Mouse (Mus musculus) MEL (cell line): Measurements from ENCODE around the gene Mrpl51. TPM values are rescaled to one million over a fixed set of nuclear protein-coding genes. Genes with fewer than 3 reads are reported as not detected.

Source experiments
- DNase-seq: peaks from one replicate; pipeline ENCODE4 v3.0.0; 2011; ENCODE audit warnings: low read depth, low spot score
- H3K27ac ChIP-seq: 2 replicates; pipeline ENCODE4 v1.5.1; 2012; ENCODE audit warnings: low read depth, mild to moderate bottlenecking, control low read depth, low read length, moderate library complexity; ENCODE audit not compliant: control insufficient read depth
- H3K27me3 ChIP-seq, 2 experiments: fragments of 150-350 bp in 1 of 2; sonication (generic) in 1 of 2; 2 replicates each; pipeline ENCODE4 v1.6.1; 2012; ENCODE audit warnings: low read length in 2 of 2, mild to moderate bottlenecking in 2 of 2, improper control_type of control experiment in 1 of 2, moderate library complexity in 1 of 2; ENCODE audit not compliant: insufficient read depth in 2 of 2, control insufficient read depth in 1 of 2
- H3K36me3 ChIP-seq, 2 experiments: 2 replicates each; pipeline ENCODE4 v1.6.1; 2012 to 2014; ENCODE audit warnings: low read length in 2 of 2, improper control_type of control experiment in 1 of 2, inconsistent platforms in 1 of 2, mild to moderate bottlenecking in 1 of 2; ENCODE audit not compliant: insufficient read depth in 2 of 2, control insufficient read depth in 1 of 2
- H3K4me1 ChIP-seq, 2 experiments: fragments of 150-350 bp in 1 of 2; sonication (generic) in 1 of 2; 2 replicates each; pipeline ENCODE4 v1.6.1; 2012; ENCODE audit warnings: low read length in 2 of 2, improper control_type of control experiment in 1 of 2, mild to moderate bottlenecking in 1 of 2; ENCODE audit not compliant: insufficient read depth in 2 of 2, control insufficient read depth in 1 of 2
- H3K4me3 ChIP-seq, 2 experiments: fragments of 150-350 bp in 1 of 2; sonication (generic) in 1 of 2; 2 replicates each; pipeline ENCODE4 v1.5.1; 2012; ENCODE audit warnings: low read depth in 2 of 2, low read length in 2 of 2, mild to moderate bottlenecking in 2 of 2, moderate library complexity in 2 of 2, control low read depth in 1 of 2, improper control_type of control experiment in 1 of 2; ENCODE audit not compliant: control insufficient read depth in 1 of 2, insufficient read depth in 1 of 2
- H3K79me2 ChIP-seq: 2 replicates; pipeline ENCODE4 v1.6.1; 2012; ENCODE audit warnings: mild to moderate bottlenecking, low read length, moderate library complexity; ENCODE audit not compliant: control insufficient read depth, poor library complexity, insufficient read depth
- H3K9ac ChIP-seq: 2 replicates; pipeline ENCODE4 v1.6.1; 2012; ENCODE audit warnings: low read depth, mild to moderate bottlenecking, control low read depth, low read length, moderate library complexity; ENCODE audit not compliant: control insufficient read depth, poor library complexity, severe bottlenecking
- H3K9me3 ChIP-seq: fragments of 150-350 bp; sonication (generic); replicated peaks from 2 replicates; pipeline ENCODE4 v1.6.1; 2012; ENCODE audit warnings: mild to moderate bottlenecking, low read length, improper control_type of control experiment, moderate library complexity; ENCODE audit not compliant: insufficient read depth
- CHD2 ChIP-seq: IDR thresholded peaks from 2 replicates; pipeline ENCODE4 v1.6.1; 2011; ENCODE audit warnings: low read length, improper control_type of control experiment
- ELF1 ChIP-seq: IDR thresholded peaks from 2 replicates; pipeline ENCODE4 v1.6.1; 2014; ENCODE audit warnings: low read depth, mild to moderate bottlenecking, inconsistent platforms, low read length, improper control_type of control experiment, moderate library complexity
- EP300 ChIP-seq, 2 experiments: IDR thresholded peaks; 2 replicates each; pipeline ENCODE4 v1.6.1; 2011; ENCODE audit warnings: improper control_type of control experiment in 2 of 2, low read length in 2 of 2, low read depth in 1 of 2, mild to moderate bottlenecking in 1 of 2
- ETS1 ChIP-seq: IDR thresholded peaks from 2 replicates; pipeline ENCODE4 v1.6.1; 2012; ENCODE audit warnings: low read depth, mild to moderate bottlenecking, inconsistent platforms, low read length, improper control_type of control experiment, moderate library complexity
- GABPA ChIP-seq: IDR thresholded peaks from 2 replicates; pipeline ENCODE4 v1.6.1; 2012; ENCODE audit warnings: low read depth, mild to moderate bottlenecking, inconsistent platforms, low read length, improper control_type of control experiment, moderate library complexity
- GATA1 ChIP-seq: IDR thresholded peaks from 2 replicates; pipeline ENCODE4 v1.6.1; 2011; ENCODE audit warnings: low read depth, low read length, improper control_type of control experiment
- HCFC1 ChIP-seq: IDR thresholded peaks from 2 replicates; pipeline ENCODE4 v1.6.1; 2012; ENCODE audit warnings: low read depth, mild to moderate bottlenecking, inconsistent platforms, low read length, improper control_type of control experiment, moderate library complexity
- KAT2A ChIP-seq: conservative IDR thresholded peaks from 2 replicates; pipeline ENCODE4 v1.6.1; 2012; ENCODE audit warnings: low read depth, low read length, improper control_type of control experiment, inconsistent platforms
- POLR2A ChIP-seq, 2 experiments: IDR thresholded peaks; 2 replicates each; pipeline ENCODE4 v1.6.1; 2011 to 2012; ENCODE audit warnings: low read length in 2 of 2, mild to moderate bottlenecking in 2 of 2, control low read depth in 1 of 2, improper control_type of control experiment in 1 of 2, low read depth in 1 of 2, moderate library complexity in 1 of 2; ENCODE audit not compliant: control insufficient read depth in 1 of 2, insufficient read depth in 1 of 2, poor library complexity in 1 of 2
- POLR2AphosphoS2 ChIP-seq: IDR thresholded peaks from 2 replicates; pipeline ENCODE4 v1.6.1; 2011; ENCODE audit warnings: low read length, improper control_type of control experiment
- RAD21 ChIP-seq: IDR thresholded peaks from 2 replicates; pipeline ENCODE4 v1.6.1; 2011; ENCODE audit warnings: mild to moderate bottlenecking, low read depth, low read length, improper control_type of control experiment
- RCOR1 ChIP-seq: IDR thresholded peaks from 2 replicates; pipeline ENCODE4 v1.6.1; 2012; ENCODE audit warnings: low read depth, mild to moderate bottlenecking, inconsistent platforms, low read length, improper control_type of control experiment
- TAL1 ChIP-seq: IDR thresholded peaks from 2 replicates; pipeline ENCODE4 v1.6.1; 2012; ENCODE audit warnings: mild to moderate bottlenecking, inconsistent platforms, low read length, moderate library complexity, mixed read lengths
- TBP ChIP-seq: IDR thresholded peaks from 2 replicates; pipeline ENCODE4 v1.8.0; 2011; ENCODE audit warnings: low read depth, low read length, improper control_type of control experiment
- TCF12 ChIP-seq: IDR thresholded peaks from 2 replicates; pipeline ENCODE4 v1.6.1; 2014; ENCODE audit warnings: low read depth, mild to moderate bottlenecking, inconsistent platforms, low read length, improper control_type of control experiment, moderate library complexity
- UBTF ChIP-seq: IDR thresholded peaks from 2 replicates; pipeline ENCODE4 v1.6.1; 2012; ENCODE audit warnings: low read depth, mild to moderate bottlenecking, inconsistent platforms, low read length, improper control_type of control experiment, moderate library complexity, borderline replicate concordance; ENCODE audit not compliant: insufficient read depth
- USF1 ChIP-seq: IDR thresholded peaks from 2 replicates; pipeline ENCODE4 v1.6.1; 2014; ENCODE audit warnings: low read depth, mild to moderate bottlenecking, inconsistent platforms, low read length, improper control_type of control experiment, moderate library complexity
- USF2 ChIP-seq, 2 experiments: IDR thresholded peaks; 2 replicates each; pipeline ENCODE4 v1.6.1; 2011 to 2012; ENCODE audit warnings: improper control_type of control experiment in 2 of 2, low read length in 2 of 2, borderline replicate concordance in 1 of 2, inconsistent platforms in 1 of 2, low read depth in 1 of 2, mild to moderate bottlenecking in 1 of 2; ENCODE audit not compliant: insufficient read depth in 1 of 2
- ZNF384 ChIP-seq: IDR thresholded peaks from 2 replicates; pipeline ENCODE4 v1.6.1; 2012; ENCODE audit warnings: low read depth, mild to moderate bottlenecking, inconsistent platforms, low read length, improper control_type of control experiment
- polyA plus RNA-seq, 2 experiments: library from polyadenylated mRNA; stranded (reverse) in 1 of 2; unstranded in 1 of 2; fragments of >175 nt in 1 of 2; fragments of >200 nt in 1 of 2; gene quantifications; 2 replicates each; pipeline versions ENCODE4 v1.2.1 to v1.2.4; 2012; ENCODE audit warnings: low replicate concordance in 2 of 2, low read depth in 1 of 2; ENCODE audit not compliant: insufficient read length in 2 of 2, insufficient read depth in 1 of 2, missing spikeins in 1 of 2
- total RNA-seq: library from RNA; depleted of rRNA; stranded (reverse); fragments of 300-350 nt; gene quantifications from 2 replicates; pipeline ENCODE4 v1.2.3, GENCODE M21; 2012

The Mrpl51 gene
- total and polyA plus RNA-seq, 3 experiments: 251 to 286 TPM; not detected in 1

- H3K4me3 ChIP-seq: peak overlapping the region; percentile 2 to 90; a peak in 3 of 4 replicates
- peak overlapping the region; percentile 99 for H3K9ac ChIP-seq
- H3K4me1 ChIP-seq: peaks cover 3 to 11% of the 10 kb centered on the region in 2 experiments; a peak in 3 of 4 replicates
- peak overlapping the region; percentile 100 for H3K27ac ChIP-seq
- H3K9me3 ChIP-seq: no peaks in the 10 kb centered on the region
- peak; percentile 71 for DNase-seq
- no peak for TF ChIP-seq RCOR1
- peak; percentile 85 for TF ChIP-seq USF1
- TF ChIP-seq RAD21: no peak
- 0 out of 2 replicates have a peak, but pooled peaks have one; percentile 12 for TF ChIP-seq ETS1
- peak; percentile 45; the same call in 1 of the 2 replicates for TF ChIP-seq GATA1
- TF ChIP-seq TBP: no peak; the same call in 1 of the 2 replicates
- peak; percentile 46; the same call in 1 of the 2 replicates for TF ChIP-seq HCFC1
- TF ChIP-seq USF2 (IDR thresholded peaks at IDR 0.05; ENCODE audit: borderline replicate concordance in 1 of 2, insufficient read depth in 1 of 2, low read depth in 1 of 2, low read length in 2 of 2): peak in 1 of 2 experiments; percentile 27; a peak in 1 of 4 replicates
- peak; percentile 67 for TF ChIP-seq ZNF384
- H3K27me3 ChIP-seq: no peaks in the 10 kb centered on the region
- H3K79me2 ChIP-seq: peaks cover 34% of the 10 kb centered on the region
- peaks cover 13 to 19% of the 10 kb centered on the region in 2 experiments for H3K36me3 ChIP-seq
Observed at GRCm38 (mm10) chr6:125193390-125193789, 1.8 kb downstream of the Mrpl51 start.

GRCm38 (mm10) chr6:125195541-125196075 is 4.0 kb downstream of the Mrpl51 start:
- TF ChIP-seq ELF1 (no peak), POLR2AphosphoS2 (no peak), EP300 (IDR thresholded peaks at IDR 0.05; ENCODE audit: low read depth in 1 of 2, low read length in 2 of 2) (no peak), POLR2A (IDR thresholded peaks at IDR 0.05; ENCODE audit: control insufficient read depth in 1 of 2, insufficient read depth in 1 of 2, low read depth in 1 of 2, low read length in 2 of 2, poor library complexity in 1 of 2) (no peak), GABPA (no peak), CHD2 (no peak), KAT2A (no peak), TCF12 (no peak), UBTF (no peak), TAL1 (no peak), TBP (no peak), USF1 (no peak)
- Histone ChIP-seq H3K79me2 (peaks cover 23% of the 10 kb centered on the region), H3K36me3 (peaks cover 8 to 14% of the 10 kb centered on the region in 2 experiments), H3K27me3 (no peaks in the 10 kb centered on the region), H3K4me1 (peaks cover 0 to 6% of the 10 kb centered on the region in 2 experiments; a peak in 2 of 4 replicates), H3K9ac (no peak overlapping the region), H3K4me3 (no peak overlapping the region), H3K27ac (no peak overlapping the region), H3K9me3 (no peaks in the 10 kb centered on the region)
- DNase-seq: no peak
